Mouse (Mus musculus): Measurements from ENCODE around the gene Sptan1.

DNA sequence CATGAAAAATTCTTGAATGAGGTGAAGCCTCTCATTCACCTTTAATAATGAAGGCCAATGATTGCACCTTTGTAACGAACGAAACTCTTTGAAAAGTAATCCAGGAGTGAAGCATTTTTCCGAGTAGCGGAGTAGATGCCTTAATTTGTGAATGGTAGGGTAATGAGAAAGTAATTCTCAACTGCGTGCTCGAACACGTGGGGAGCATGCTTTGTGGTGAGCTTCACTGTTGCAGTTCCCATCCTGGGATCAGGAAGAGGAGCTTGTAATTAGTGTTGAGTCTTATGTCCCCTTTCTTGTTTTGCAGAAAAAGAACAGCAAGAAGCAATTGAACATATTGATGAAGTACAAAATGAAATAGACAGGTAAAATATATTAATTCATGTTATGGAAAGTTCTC is 102.6 kb downstream of the Sptan1 start:
- TF ChIP-seq POLR2A (IDR thresholded peaks at IDR 0.05; ENCODE audit: insufficient read depth, low read length) (no peak), EP300 (IDR thresholded peaks at IDR 0.05; ENCODE audit: insufficient read depth, low read depth, low read length) (no peak), CTCF (IDR thresholded peaks at IDR 0.05; ENCODE audit: low read depth, low read length) (no peak)
